20 mouse cellular contexts compared by ENCODE assay signal in genomic region chr1:63123823-63124450, GRCm38 (mm10). TPM values are rescaled to one million over a fixed set of nuclear protein-coding genes. Genes with fewer than 3 reads are reported as not detected.
DNase-seq lines count a peak whose midpoint lies in the region; ATAC-seq lines count a peak whose summit lies in the region.
"Had no signal": no experiment of that assay in that cellular context is flagged by ENCODE, and none has a peak within 500 bp of the region (broad histone marks: within the 10 kb centered on the region; RNA-seq: fewer than 3 reads in every experiment).

No protein-coding gene starts in this region.

- no peak overlapping the region for H3K27ac ChIP-seq in lung, embryonic 16.5 days (ENCODE audit: low read length)
- H3K27ac ChIP-seq in liver, embryonic 16.5 days (ENCODE audit: low read length), result peak overlapping the region; percentile 84
- no peak overlapping the region for H3K27ac ChIP-seq in forebrain, embryonic 10.5 days
- H3K27ac ChIP-seq: midbrain, embryonic 10.5 days had no signal

- H3K9ac ChIP-seq in lung, embryonic 16.5 days (ENCODE audit: low read length), result no peak overlapping the region
- H3K9ac ChIP-seq in liver, embryonic 16.5 days (ENCODE audit: low read depth, low read length), result no peak overlapping the region
- H3K9ac ChIP-seq: heart, embryonic 12.5 days had no signal

- peaks cover 46% of the 10 kb centered on the region for H3K36me3 ChIP-seq in lung, embryonic 16.5 days (ENCODE audit: control insufficient read depth, insufficient read depth, low read length)
- H3K36me3 ChIP-seq in liver, embryonic 16.5 days (ENCODE audit: control insufficient read depth, insufficient read depth), result peaks cover 38% of the 10 kb centered on the region
- peaks cover 73% of the 10 kb centered on the region for H3K36me3 ChIP-seq in forebrain, embryonic 10.5 days (replicated peaks)

- 57% methylated on average over 6 of the region's 6 CpGs for WGBS in lung, embryonic 16.5 days
- WGBS in liver, embryonic 16.5 days (ENCODE audit: insufficient replicate concordance), result 64% methylated on average over 6 of the region's 6 CpGs
- 87% methylated on average over 6 of the region's 6 CpGs for WGBS in forebrain, embryonic 10.5 days

- ATAC-seq in lung, embryonic 16.5 days (ENCODE audit: low read depth), result 0 out of 2 replicates have a peak, but pooled peaks have one; percentile 34
- peak; percentile 83 for ATAC-seq in liver, embryonic 16.5 days (ENCODE audit: low read depth)
- ATAC-seq: hindbrain, embryonic 16.5 days had no signal

- H3K9me3 ChIP-seq in lung, embryonic 16.5 days (ENCODE audit: control insufficient read depth, low read length), result peaks cover 4% of the 10 kb centered on the region; the same call in 1 of the 2 replicates
- no peaks in the 10 kb centered on the region for H3K9me3 ChIP-seq in liver, embryonic 16.5 days (replicated peaks; ENCODE audit: control insufficient read depth, low read length)
- peaks cover 3% of the 10 kb centered on the region; the same call in 1 of the 2 replicates for H3K9me3 ChIP-seq in forebrain, embryonic 10.5 days
- H3K9me3 ChIP-seq: midbrain, embryonic 10.5 days had no signal

- no peak for DNase-seq in lung, postnatal 36 days
- DNase-seq in kidney, postnatal 14 days, result peak; percentile 63
- DNase-seq in gastrocnemius, adult 8-10 months (ENCODE audit: low spot score in 2 of 2), result no peak
- no peak for DNase-seq in urinary bladder, adult 2 months (ENCODE audit: low spot score)
- no peak for DNase-seq in layer of hippocampus, adult 11-12 months (ENCODE audit: low spot score)
- DNase-seq in forebrain, embryonic 10.5 days (ENCODE audit: extremely low spot score, low spot score), result no peak
- DNase-seq: adrenal gland, postnatal 36 days; cerebellum, adult 9-11 months; gastrocnemius, postnatal 36 days; heart, postnatal 36 days; layer of hippocampus, adult 9-11 months; right cerebral cortex, postnatal 25 days; thymus, postnatal 14 days had no signal

- H3K4me2 ChIP-seq in lung, embryonic 16.5 days (ENCODE audit: low read depth, low read length), result no peak overlapping the region
- no peak overlapping the region for H3K4me2 ChIP-seq in liver, embryonic 16.5 days (ENCODE audit: low read depth, low read length)
- H3K4me2 ChIP-seq: heart, embryonic 12.5 days had no signal

- H3K27me3 ChIP-seq in lung, embryonic 16.5 days (ENCODE audit: control insufficient read depth, insufficient read depth, low read depth, low read length), result no peaks in the 10 kb centered on the region
- no peaks in the 10 kb centered on the region for H3K27me3 ChIP-seq in liver, embryonic 16.5 days (ENCODE audit: control insufficient read depth, insufficient read depth, low read depth, low read length)
- no peaks in the 10 kb centered on the region for H3K27me3 ChIP-seq in forebrain, embryonic 10.5 days (ENCODE audit: poor library complexity, severe bottlenecking)
- H3K27me3 ChIP-seq: CH12.LX; heart, embryonic 12.5 days had no signal

- H3K4me1 ChIP-seq in lung, embryonic 16.5 days (replicated peaks; ENCODE audit: control insufficient read depth, insufficient read depth, low read length), result no peaks in the 10 kb centered on the region
- H3K4me1 ChIP-seq in liver, embryonic 16.5 days (ENCODE audit: control insufficient read depth, low read depth, low read length), result peaks cover 4% of the 10 kb centered on the region
- peaks cover under 1% of the 10 kb centered on the region; the same call in 1 of the 2 replicates for H3K4me1 ChIP-seq in forebrain, embryonic 10.5 days
- H3K4me1 ChIP-seq: heart, embryonic 12.5 days; midbrain, embryonic 10.5 days had no signal

- no peak overlapping the region for H3K4me3 ChIP-seq in lung, embryonic 16.5 days (ENCODE audit: low read length)
- no peak overlapping the region for H3K4me3 ChIP-seq in liver, embryonic 16.5 days (ENCODE audit: low read depth, low read length)
- no peak overlapping the region for H3K4me3 ChIP-seq in forebrain, embryonic 10.5 days
- H3K4me3 ChIP-seq: heart, embryonic 12.5 days; midbrain, embryonic 10.5 days; myocyte had no signal

RNA-seq across cellular contexts. Expression of gene Ino80d, which starts 9.5 kb away (rescaled TPM):
- polyA plus RNA-seq in lung, embryonic 16.5 days (2015; fragmentation: Nextera tagmentation; extraction: Ambion mirVana), result 9.7 and 9.9 TPM in 2 replicates
- polyA plus RNA-seq in liver, embryonic 16.5 days (2015; fragmentation: Nextera tagmentation; extraction: Ambion mirVana), result 4.5 and 4.9 TPM in 2 replicates
- 10 to 100 TPM; 11.3 to 14.5 (median 12.8) TPM for total RNA-seq in gastrocnemius, adult 8-10 months (2022)
- 7.6 and 8.4 TPM in 2 replicates for polyA plus RNA-seq in urinary bladder, adult 2 months (2012; rRNA removed)
- 9.9 and 11.1 TPM in 2 replicates for polyA plus RNA-seq in forebrain, embryonic 10.5 days (2016; fragmentation: Nextera tagmentation; extraction: Ambion mirVana)

RNA-seq across cellular contexts. Expression of gene Eef1b2, which starts 52.7 kb away (rescaled TPM):
- 461 and 480 TPM in 2 replicates for polyA plus RNA-seq in lung, embryonic 16.5 days (2015; fragmentation: Nextera tagmentation; extraction: Ambion mirVana)
- polyA plus RNA-seq in liver, embryonic 16.5 days (2015; fragmentation: Nextera tagmentation; extraction: Ambion mirVana), result 207 and 226 TPM in 2 replicates
- total RNA-seq in gastrocnemius, adult 8-10 months (2022), result 100 to 1,000 TPM; 321 to 472 (median 367) TPM
- polyA plus RNA-seq in urinary bladder, adult 2 months (2012; rRNA removed), result 954 and 1,046 TPM in 2 replicates
- 642 and 649 TPM in 2 replicates for polyA plus RNA-seq in forebrain, embryonic 10.5 days (2016; fragmentation: Nextera tagmentation; extraction: Ambion mirVana)

RNA-seq across cellular contexts. Expression of gene Ndufs1, which starts 52.7 kb away (rescaled TPM):
- 123 and 131 TPM in 2 replicates for polyA plus RNA-seq in lung, embryonic 16.5 days (2015; fragmentation: Nextera tagmentation; extraction: Ambion mirVana)
- polyA plus RNA-seq in liver, embryonic 16.5 days (2015; fragmentation: Nextera tagmentation; extraction: Ambion mirVana), result 92.7 and 96.4 TPM in 2 replicates
- 100 to 1,000 TPM; 316 to 359 (median 349) TPM for total RNA-seq in gastrocnemius, adult 8-10 months (2022)
- polyA plus RNA-seq in urinary bladder, adult 2 months (2012; rRNA removed), result 79.8 and 88.5 TPM in 2 replicates
- polyA plus RNA-seq in forebrain, embryonic 10.5 days (2016; fragmentation: Nextera tagmentation; extraction: Ambion mirVana), result 147 and 151 TPM in 2 replicates
